Mouse (Mus musculus): ENCODE results near the gene C1rb.
"Not testable (repeated sequence)": the region's sequence is repeated elsewhere in the genome, so short reads cannot be mapped to it uniquely, and the experiment has no call there.

Gene C1rb

DNA sequence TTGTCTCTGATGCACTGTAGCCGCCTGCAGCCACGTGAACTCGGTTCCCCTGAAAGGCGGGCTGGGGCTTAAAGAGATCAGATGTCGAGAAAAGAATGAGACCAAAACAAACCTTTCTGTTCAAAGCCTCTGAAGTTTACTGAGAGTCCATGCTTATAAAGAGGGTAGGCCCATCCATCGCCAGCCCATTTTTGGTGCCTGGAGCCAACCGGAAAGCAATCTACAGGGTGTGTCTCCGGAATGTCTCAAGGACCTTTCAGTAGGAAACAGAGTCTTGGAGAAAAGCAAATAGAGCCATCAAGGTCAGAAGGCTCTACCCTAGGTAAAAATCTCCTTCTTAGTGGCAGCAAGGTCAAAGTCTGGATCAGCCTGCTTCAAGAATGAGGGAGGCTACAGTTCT, 23.0 kb downstream of the C1rb start:
- DNase-seq (ENCODE audit: low spot score in 2 of 2) = no peak

DNA sequence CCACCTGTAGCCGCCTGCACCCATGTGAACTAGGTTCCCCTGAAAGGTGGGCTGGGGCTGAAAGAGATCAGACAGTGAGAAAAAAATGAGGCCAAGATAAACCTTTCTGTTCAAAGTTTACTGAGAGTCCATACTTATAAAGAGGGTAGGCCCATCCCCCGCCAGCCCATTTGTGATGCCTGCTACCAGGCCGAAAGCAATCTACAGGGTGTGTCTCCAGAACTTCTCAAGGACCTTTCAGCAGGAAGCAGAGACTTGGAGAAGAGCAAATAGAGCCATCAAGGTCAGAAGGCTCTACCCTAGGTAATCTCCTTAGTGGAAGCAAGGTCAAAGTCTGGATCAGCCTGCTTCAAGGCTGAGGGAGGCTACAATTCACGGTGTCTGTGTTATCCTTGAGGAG, 31.9 kb downstream of the C1rb start:
- DNase-seq (ENCODE audit: low spot score in 2 of 2) = no peak

DNA sequence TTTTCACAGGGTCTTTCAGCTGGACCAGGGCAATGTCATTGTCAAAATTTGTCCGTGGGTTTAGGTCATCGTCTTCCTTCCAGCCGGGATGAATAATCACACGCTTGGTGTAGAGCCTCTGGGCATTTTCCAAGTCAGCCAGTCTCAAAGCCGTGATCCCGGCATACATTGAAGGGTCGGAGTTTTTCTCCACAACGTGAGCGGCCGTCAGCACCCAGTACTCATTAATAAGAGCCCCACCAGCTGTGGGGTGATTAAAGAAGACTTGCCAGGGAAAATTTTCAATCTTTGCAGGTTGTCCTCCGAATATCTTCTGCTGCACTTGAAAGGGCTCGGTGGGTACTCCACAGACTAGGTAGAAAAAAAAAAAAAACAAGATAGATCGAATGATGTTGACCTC, 55.5 kb downstream of the C1rb start:
- no peak for DNase-seq (ENCODE audit: low spot score in 2 of 2)

DNA sequence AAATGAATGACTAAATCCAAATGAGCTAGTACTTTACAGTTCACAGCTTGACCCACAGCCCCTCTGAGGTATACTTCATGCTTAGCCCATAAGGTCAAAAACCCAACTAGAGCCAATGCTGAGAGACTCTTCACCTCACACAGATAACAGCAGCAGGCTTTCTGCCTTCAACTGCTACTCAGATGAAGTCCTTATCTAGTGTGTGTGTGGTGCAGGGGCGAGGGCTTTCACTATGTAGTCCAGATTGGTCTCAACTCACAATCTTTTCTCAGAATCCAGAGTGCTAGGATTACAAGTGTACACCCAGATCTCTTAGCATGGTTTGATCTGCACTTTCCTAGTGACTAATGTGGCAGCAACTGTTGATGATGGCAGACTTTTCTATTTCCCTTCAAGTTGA, 56.1 kb downstream of the C1rb start:
- not testable (repeated sequence) for DNase-seq (ENCODE audit: low spot score in 2 of 2)

DNA sequence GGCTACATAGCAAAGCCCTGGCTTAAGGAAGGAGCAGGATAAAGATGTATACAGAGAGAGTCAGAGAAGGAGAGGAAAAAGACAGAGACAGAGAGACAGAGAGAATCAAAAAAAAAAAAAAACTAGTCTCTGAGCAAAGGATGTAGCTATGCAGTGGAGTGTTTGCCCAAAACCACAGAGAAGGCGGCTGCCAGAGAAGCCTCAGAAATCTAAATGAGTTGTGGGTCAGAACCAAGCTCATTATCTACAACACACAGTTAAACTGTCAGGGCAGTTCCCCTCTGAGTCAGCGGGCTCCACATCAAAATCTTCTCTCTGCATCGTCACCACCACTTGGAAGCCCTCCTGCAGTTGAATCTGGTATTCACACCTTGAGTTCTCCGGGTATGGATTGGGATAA, 60.7 kb downstream of the C1rb start:
- no peak for DNase-seq (ENCODE audit: low spot score in 2 of 2)

All from spleen, postnatal 10 days (tissue).